Mouse (Mus musculus) macrophage (primary cell): ENCODE results near the gene Cmss1. TPM values are rescaled to one million over a fixed set of nuclear protein-coding genes. Genes with fewer than 3 reads are reported as not detected.

Experiments used
- H3K27ac ChIP-seq: fragments of 350-480 bp; formaldehyde crosslinking; 2 replicates; pipeline ENCODE4 v1.9.0; 2021
- H3K36me3 ChIP-seq: fragments of 350-480 bp; formaldehyde crosslinking; 2 replicates; pipeline ENCODE4 v1.9.0; 2021; ENCODE audit errors: inconsistent target
- H3K4me3 ChIP-seq: fragments of 350-480 bp; formaldehyde crosslinking; 2 replicates; pipeline ENCODE4 v1.9.0; 2021; ENCODE audit errors: inconsistent target
- H3K79me2 ChIP-seq: fragments of 350-480 bp; formaldehyde crosslinking; 2 replicates; pipeline ENCODE4 v1.9.0; 2021; ENCODE audit errors: inconsistent target
- WGBS: methylation state at CpG from one replicate; pipeline ENCODE4 v1.1.7; 2026; ENCODE audit warnings: inconsistent platforms; ENCODE audit not compliant: missing documents; 5-methylcytosine and 5-hydroxymethylcytosine counted together
- polyA plus RNA-seq: library from polyadenylated mRNA; stranded (reverse); fragments of 250-400 nt; gene quantifications from 3 replicates; pipeline ENCODE4 v1.2.4, GENCODE M21; 2018; ENCODE audit warnings: inconsistent platforms

The Cmss1 gene
- polyA plus RNA-seq, 1 experiment from 2014 or later: 4.7 TPM

- 2% methylated on average over 3 of the region's 3 CpGs for WGBS
- Histone ChIP-seq H3K79me2 (peaks cover 47% of the 10 kb centered on the region), H3K4me3 (peak overlapping the region; percentile 61), H3K27ac (peak overlapping the region; percentile 69), H3K36me3 (no peaks in the 10 kb centered on the region)
Observed at GRCm38 (mm10) chr16:57550088-57550487, 56.6 kb downstream of the Cmss1 start.

DNA sequence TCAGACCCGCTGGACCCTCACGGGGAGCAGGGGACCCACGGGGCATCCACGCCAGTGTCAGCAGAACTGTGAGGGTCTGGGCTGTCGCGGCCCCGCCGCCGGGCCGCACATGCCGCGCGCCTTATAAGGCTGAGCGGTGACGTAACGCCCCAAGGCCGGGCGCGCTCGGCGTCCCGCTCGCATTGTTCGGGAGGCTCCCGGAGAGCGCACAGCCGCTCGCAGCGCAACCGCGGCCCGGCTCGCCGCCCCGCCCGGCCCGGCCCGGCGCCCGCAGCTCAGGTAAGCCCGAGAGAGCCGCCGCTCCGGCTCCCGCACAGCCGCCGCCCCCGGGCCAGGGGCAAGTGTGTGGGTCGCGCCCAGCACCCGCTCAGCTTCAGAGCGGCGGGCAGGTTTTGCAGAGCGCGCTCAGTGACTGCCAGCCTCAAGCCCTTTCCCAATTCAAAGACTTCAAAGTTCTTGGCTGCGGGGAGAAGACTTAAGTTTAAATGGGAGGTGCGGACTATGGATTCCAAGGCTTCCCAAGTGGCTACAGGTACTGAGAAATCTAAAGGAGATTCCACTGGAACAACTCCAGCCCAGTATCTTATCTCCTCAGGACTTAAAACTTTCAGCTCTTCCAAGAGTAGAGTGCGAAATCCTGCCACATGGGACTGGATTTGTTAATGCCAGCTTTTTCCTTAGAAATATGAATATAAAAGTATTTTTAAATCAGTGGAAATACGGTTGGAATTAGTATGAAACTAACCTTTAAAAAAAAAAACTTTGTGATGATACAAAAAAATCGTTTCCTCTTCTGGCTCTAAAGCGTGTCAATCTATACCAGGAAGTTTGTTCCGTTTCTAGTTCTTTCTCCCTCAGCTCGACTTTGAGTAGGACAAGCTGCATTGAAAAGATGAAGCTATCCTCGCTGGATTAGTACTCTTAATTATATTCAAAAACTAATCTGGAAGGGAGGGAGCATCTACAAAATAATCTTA, 57.3 kb downstream of the Cmss1 start:
- H3K4me3 ChIP-seq: peak overlapping the region; percentile 61
- H3K36me3 ChIP-seq: no peaks in the 10 kb centered on the region
- H3K27ac ChIP-seq: peak overlapping the region; percentile 69
- peaks cover 40% of the 10 kb centered on the region for H3K79me2 ChIP-seq
- 1% methylated on average over 53 of the region's 64 CpGs for WGBS

- no peak overlapping the region for H3K27ac ChIP-seq
- peaks cover 32% of the 10 kb centered on the region for H3K79me2 ChIP-seq
- H3K4me3 ChIP-seq: no peak overlapping the region
- no peaks in the 10 kb centered on the region for H3K36me3 ChIP-seq
- 71% methylated on average over 2 of the region's 2 CpGs for WGBS
Observed at GRCm38 (mm10) chr16:57548608-57549007, 58.1 kb downstream of the Cmss1 start.

DNA sequence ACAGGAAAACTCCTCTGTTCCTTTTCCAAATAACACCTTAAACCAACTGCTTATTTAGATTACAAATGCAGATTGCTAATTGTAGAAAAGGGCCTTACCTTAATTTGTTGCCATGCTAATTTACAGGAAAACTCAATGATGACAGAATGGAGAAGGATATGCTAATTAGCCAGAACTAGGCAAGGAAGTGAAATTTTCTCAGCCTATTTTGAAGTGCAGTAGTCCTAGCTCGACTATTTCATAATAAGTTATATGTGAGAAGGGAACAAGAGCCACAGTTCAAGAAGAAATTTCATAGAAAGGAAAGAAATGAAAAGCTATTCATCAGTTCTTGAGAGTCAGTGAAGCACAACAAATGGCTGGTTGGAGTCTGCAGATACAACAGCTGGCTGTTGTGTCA, 60.3 kb downstream of the Cmss1 start:
- no peaks in the 10 kb centered on the region for H3K36me3 ChIP-seq
- no peak overlapping the region for H3K27ac ChIP-seq
- no peak overlapping the region for H3K4me3 ChIP-seq
- H3K79me2 ChIP-seq: peaks cover 10% of the 10 kb centered on the region
- 8% methylated on average over 1 of the region's 1 CpGs for WGBS

GRCm38 (mm10) chr16:57544441-57544840, 62.2 kb downstream of the Cmss1 start:
- Histone ChIP-seq H3K79me2 (no peaks in the 10 kb centered on the region), H3K36me3 (no peaks in the 10 kb centered on the region), H3K27ac (no peak overlapping the region), H3K4me3 (no peak overlapping the region)
- WGBS: 91% methylated on average over 8 of the region's 8 CpGs

- Histone ChIP-seq H3K4me3 (no peak overlapping the region), H3K79me2 (no peaks in the 10 kb centered on the region), H3K27ac (no peak overlapping the region), H3K36me3 (no peaks in the 10 kb centered on the region)
- WGBS: 92% methylated on average over 3 of the region's 3 CpGs
Observed at GRCm38 (mm10) chr16:57543243-57543642, 63.4 kb downstream of the Cmss1 start.

DNA sequence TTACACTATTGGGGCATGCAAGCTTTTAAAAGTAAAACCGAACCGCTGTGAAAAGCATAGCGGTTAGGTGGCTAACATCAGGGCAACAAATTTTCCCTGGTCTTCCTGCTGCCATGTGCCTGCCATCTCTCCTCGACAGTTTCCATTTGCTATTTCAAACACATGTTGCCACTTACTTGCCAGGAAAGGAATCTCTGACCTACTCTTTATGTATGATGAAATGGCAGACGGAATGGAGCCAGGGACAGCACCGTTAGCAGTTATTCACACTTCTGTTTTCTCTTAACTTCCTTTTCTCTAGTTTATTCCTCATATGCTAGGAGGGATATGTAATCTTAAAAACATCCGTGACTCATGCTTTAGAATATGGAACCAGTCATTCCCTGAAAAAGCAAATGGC, 70.2 kb downstream of the Cmss1 start:
- Histone ChIP-seq H3K27ac (peak overlapping the region; percentile 67), H3K79me2 (no peaks in the 10 kb centered on the region), H3K4me3 (no peak overlapping the region), H3K36me3 (no peaks in the 10 kb centered on the region)
- WGBS: 43% methylated on average over 7 of the region's 7 CpGs

- Histone ChIP-seq H3K36me3 (no peaks in the 10 kb centered on the region), H3K27ac (0 out of 2 replicates have a peak overlapping the region, but pooled peaks have one; percentile 10), H3K4me3 (no peak overlapping the region), H3K79me2 (no peaks in the 10 kb centered on the region)
- 27% methylated on average over 1 of the region's 1 CpGs for WGBS
Observed at GRCm38 (mm10) chr16:57534811-57535210, 71.9 kb downstream of the Cmss1 start.

GRCm38 (mm10) chr16:57534365-57534764, 72.3 kb downstream of the Cmss1 start:
- H3K4me3 ChIP-seq: no peak overlapping the region
- no peaks in the 10 kb centered on the region for H3K36me3 ChIP-seq
- 0% methylated on average over 1 of the region's 1 CpGs for WGBS
- 0 out of 2 replicates have a peak overlapping the region, but pooled peaks have one; percentile 10 for H3K27ac ChIP-seq
- H3K79me2 ChIP-seq: no peaks in the 10 kb centered on the region

DNA sequence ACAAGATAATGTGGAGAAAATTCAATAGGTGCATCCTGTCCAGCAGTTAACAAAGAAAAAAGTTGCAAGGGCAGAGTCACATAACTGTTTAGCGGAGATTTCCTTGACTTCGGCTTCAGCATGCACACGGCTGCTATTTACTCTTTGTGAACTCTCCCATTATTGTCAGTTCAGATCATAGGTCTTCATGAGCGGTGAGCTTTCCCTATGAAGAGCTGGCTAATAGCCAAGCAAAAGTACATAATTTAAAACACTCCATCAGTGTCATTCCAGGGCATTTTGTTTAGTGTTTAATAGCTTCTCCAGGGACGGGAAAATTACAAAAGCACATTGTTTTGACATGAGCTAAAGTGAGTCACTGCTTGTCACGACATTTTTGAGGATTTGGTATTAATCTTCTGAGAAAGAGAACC, 74.6 kb downstream of the Cmss1 start:
- Histone ChIP-seq H3K79me2 (no peaks in the 10 kb centered on the region), H3K4me3 (no peak overlapping the region), H3K27ac (no peak overlapping the region), H3K36me3 (no peaks in the 10 kb centered on the region)
- 85% methylated on average over 6 of the region's 6 CpGs for WGBS

DNA sequence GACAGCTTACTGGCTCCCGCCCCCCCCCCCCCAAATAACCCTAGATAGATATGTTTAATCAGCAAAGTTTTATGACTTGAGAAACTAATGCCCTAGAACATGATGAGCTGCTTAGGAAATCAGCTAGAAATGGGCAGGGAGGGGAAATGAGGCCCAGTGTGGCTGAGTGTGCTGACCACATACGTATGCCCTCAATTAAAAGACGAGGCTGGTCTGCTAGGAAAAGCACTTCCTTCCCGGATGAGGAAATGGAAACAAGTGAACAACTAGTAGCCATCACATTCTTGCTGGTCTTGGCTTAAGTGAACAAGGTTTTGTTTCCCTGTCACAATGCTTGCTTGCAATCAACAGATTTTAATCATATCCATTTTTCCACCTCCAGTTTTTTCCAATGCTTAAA, 76.1 kb downstream of the Cmss1 start:
- 73% methylated on average over 3 of the region's 4 CpGs for WGBS

GRCm38 (mm10) chr16:57528457-57528856, 78.2 kb downstream of the Cmss1 start:
- 66% methylated on average over 4 of the region's 4 CpGs for WGBS
- Histone ChIP-seq H3K79me2 (no peaks in the 10 kb centered on the region), H3K4me3 (no peak overlapping the region), H3K36me3 (no peaks in the 10 kb centered on the region), H3K27ac (no peak overlapping the region)

More for the DNA sequence above, 76.1 kb downstream of the Cmss1 start:
- no peaks in the 10 kb centered on the region for H3K79me2 ChIP-seq
- H3K36me3 ChIP-seq: no peaks in the 10 kb centered on the region
- H3K27ac ChIP-seq: no peak overlapping the region
- no peak overlapping the region for H3K4me3 ChIP-seq

GRCm38 (mm10) chr16:57526893-57527292, 79.8 kb downstream of the Cmss1 start:
- Histone ChIP-seq H3K36me3 (no peaks in the 10 kb centered on the region), H3K4me3 (no peak overlapping the region), H3K79me2 (no peaks in the 10 kb centered on the region), H3K27ac (no peak overlapping the region)
- 85% methylated on average over 7 of the region's 7 CpGs for WGBS

- H3K27ac ChIP-seq: no peak overlapping the region
- no peak overlapping the region for H3K4me3 ChIP-seq
- 92% methylated on average over 4 of the region's 4 CpGs for WGBS
- H3K79me2 ChIP-seq: no peaks in the 10 kb centered on the region
- no peaks in the 10 kb centered on the region for H3K36me3 ChIP-seq
Observed at GRCm38 (mm10) chr16:57525476-57525875, 81.2 kb downstream of the Cmss1 start.

DNA sequence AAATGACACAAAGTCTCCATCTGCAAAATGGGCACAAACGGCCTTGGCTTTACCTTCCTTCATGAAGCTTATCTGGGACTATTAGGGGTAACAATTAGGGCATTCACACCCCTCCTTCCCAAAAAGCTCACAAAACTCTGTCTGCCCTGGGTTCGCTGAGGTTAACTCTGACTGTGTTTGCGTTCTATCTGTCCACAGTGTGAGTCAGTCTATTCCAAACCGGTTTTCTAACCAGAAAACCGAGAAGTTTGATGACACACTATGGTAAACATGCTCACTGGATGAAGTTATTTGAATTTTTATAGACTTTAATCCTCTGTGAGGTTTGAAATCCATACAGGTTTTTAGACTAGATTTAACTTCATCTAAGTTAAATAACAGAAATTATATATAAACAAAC, 81.6 kb downstream of the Cmss1 start:
- no peaks in the 10 kb centered on the region for H3K36me3 ChIP-seq
- H3K27ac ChIP-seq: no peak overlapping the region
- H3K79me2 ChIP-seq: no peaks in the 10 kb centered on the region
- 95% methylated on average over 5 of the region's 5 CpGs for WGBS
- no peak overlapping the region for H3K4me3 ChIP-seq
